Mouse (Mus musculus) right cerebral cortex, postnatal 10 days (tissue): ENCODE data around the gene 1700067K01Rik.

Experiments used
- DNase-seq, 2 experiments: peaks; one replicate each; pipeline ENCODE4 v3.0.0; 2021; ENCODE audit warnings: low spot score in 2 of 2

1700067K01Rik gene

DNA sequence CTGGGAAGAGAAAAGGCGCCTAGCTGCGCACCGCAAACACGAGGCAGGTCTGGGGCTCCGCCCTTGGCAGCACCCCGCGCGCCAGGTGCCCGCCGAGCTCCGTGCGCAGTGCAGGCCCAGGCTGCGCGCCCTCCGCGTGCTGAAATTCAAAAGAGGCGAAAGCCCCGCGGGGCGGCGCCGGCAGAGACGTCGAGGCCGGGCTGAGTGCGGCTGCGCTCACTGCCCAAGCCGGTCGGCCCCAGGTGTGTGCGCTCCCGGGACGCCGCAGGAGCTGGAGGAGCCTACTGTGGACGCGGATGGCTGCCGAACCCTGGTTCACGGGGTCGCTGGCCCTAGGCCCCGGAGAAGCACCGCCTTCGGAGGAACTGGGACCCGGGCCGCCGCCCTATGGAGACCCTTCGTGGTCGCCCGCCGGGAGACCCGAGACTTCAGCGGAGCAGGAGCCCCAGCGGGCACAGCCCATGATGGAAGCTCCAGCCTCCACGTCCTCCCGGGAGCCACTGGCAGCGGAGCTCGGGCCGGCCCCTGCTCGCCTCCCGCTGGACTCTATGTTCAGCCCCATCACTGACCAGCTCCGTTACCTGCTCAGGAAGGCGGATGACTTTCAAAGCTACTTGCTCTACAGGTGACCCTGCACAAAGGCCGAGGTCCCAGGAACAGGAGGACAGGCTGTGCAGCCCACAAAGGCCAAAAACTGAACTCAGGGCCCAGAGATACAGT, at the start of gene 1700067K01Rik:
Gene 1700067K01Rik (plus strand): TSS at position 222 of the 720 bp plus-strand sequence.
- DNase-seq = no peak

- DNase-seq = peak in 1 of 2 experiments; percentile 35
Observed at GRCm38 (mm10) chr8:83954749-83955105, 46.6 kb upstream of the 1700067K01Rik start.

DNA sequence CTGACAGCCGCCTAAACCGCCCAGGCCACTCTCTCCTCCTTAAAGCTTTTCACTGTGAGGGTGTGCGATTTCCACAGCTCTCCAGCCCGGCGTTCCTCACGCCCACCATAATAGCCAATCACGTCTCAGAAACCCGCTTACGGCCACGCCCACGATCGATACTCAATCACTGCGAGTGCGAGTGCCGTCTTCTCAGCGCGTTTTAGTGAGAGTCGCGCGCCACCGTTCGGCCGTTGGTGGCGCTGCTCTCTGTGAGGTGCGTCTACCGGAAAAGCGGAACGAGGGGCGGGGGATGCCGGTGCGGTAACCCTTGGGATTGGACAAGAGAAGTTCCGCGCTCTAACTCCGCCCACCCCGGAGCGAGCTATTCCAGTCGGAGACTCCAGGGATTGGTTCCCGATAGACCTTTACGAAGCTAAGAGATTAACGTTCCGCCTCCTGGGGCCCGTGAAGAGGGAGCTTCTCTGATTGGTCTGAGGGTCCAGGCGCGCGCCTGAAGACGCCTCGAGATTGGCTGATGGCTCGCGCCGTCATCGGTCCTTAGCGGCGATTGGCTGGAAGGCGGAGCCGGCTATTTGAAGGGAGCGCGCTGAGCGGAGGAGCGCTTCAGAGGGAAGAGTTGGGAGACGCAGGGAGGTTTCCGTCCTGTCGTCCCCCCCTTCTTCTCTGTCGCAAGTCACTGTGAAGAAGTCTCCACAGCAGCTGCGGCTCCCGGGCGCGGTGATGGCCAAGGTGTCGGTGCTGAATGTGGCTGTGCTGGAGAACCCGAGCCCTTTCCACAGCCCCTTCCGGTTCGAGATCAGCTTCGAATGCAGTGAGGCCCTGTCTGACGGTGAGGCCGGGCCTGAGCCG, 46.0 kb upstream of the 1700067K01Rik start, which contains the start of the genes Gm10644 and Asf1b:
Gene Gm10644 (minus strand): TSS at position 100 of the 852 bp plus-strand sequence.
Gene Asf1b (plus strand): TSS at position 402 of the 852 bp plus-strand sequence.
- DNase-seq = peak; percentile 99 to 100

DNA sequence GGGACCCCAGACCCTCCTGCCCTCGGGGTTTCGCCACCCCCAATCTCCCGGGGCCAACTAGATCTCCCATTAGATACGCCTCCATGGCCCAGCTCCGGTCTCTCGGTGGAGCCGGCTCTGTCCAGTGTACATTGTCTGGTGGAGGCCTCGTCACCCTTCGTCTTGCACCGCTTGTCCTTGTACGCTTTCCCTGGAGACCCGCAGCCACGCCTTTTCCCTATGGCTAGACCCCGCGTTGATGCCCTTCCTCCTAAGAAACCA, 45.4 kb upstream of the 1700067K01Rik start:
- no peak for DNase-seq

GRCm38 (mm10) chr8:83956789-83957188, 44.5 kb upstream of the 1700067K01Rik start:
- no peak for DNase-seq

GRCm38 (mm10) chr8:83964015-83964765, 37.1 kb upstream of the 1700067K01Rik start:
- DNase-seq = no peak

DNA sequence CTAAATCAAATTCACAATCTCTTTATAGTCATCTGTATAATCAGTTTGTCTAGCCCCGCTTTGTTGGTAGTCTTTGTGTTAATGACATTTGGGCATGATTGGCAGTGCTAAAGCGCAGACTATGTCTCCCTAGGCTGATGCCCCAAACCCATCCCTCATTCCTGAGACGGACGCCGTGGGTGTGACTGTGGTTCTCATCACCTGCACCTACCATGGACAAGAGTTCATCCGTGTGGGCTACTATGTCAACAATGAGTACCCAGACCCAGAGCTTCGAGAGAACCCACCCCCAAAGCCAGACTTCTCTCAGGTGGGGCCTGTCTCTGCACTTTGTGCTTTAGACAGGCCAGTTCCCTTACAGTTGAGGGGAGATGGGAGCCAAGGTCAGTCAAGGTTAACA, 33.6 kb upstream of the 1700067K01Rik start:
- no peak for DNase-seq

DNA sequence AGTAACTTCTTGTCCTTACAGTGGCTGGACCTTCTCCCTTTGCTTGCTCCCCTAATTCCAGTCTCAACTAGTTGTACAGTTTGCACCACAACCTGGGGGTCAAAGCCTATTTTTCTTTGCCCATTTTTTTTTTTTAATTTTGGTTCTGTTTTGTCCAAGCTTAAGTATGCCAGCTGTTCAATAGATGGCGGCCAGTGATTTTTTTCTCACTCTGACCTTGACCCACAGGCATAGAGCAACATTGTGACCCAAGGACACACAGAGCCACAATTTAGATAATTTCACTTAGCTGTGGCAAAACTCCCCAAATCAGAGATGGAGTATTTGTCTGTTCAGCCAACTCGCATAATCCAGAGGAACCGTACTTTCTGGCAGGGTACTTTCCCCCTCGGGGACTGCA, 30.2 kb upstream of the 1700067K01Rik start:
- DNase-seq = no peak

DNA sequence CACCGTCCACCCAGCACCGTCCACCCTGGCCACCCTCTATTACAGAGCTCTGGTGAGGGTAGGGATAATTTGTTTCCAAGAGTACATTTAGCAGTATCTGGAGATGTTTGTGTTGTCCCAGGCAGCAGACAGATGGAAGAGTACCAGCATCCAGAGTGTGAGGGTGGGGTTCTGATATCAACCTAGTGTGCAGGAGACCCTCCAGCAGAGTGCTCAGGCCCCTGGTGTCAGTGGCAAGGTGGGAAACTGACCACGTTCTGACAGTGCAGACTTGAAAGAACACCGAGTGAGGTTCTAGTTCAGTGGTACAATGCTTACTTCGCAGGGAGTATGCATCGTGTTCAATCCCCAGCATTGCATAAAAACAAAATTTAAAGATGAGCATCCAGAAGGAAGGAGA, 29.6 kb upstream of the 1700067K01Rik start:
- DNase-seq = peak in 1 of 2 experiments; percentile 22

GRCm38 (mm10) chr8:83972150-83973120, 28.9 kb upstream of the 1700067K01Rik start, which contains the start of gene Prkaca:
Gene Prkaca (plus strand): TSS chr8:83972993.
- peak; percentile 100 for DNase-seq

DNA sequence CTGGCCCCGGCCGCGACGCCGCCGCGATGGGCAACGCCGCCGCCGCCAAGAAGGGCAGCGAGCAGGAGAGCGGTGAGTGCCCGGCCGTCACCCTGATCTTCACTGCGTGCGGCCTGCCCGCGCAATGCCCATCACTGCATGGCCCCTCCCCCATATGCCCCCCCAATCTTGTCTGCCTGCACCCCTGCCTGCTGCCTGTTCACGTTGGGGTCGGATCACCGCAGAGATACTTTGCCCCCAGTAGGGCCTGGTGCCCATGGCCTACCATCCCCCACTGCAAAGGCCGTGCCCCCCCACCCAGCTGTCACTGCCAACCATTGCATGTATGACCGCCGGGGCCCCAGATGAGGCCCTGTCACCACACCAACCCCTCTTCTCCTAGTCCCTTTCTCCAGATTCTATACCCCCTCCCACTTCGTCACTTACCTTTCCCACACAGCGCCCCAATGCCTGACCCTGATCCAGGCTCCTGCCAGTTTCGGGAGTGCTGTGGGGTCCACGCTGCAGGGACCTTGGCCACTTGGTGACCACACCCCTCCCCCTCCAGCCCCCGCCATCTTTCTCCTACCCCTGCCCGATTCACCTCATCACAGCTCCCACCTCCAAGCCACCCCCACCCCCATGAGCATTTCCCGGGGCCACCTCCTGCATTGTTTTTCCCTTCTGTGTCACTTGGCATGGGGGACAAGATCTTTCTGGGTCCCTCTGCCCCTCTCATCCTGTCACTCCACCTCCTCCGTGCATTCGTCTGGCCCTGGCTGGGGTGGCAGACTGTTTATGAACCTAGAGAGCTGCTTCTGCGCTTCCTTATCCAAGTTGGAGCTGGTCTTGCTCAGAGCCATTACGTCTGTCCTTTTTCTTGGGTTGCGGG, 27.9 kb upstream of the 1700067K01Rik start:
- DNase-seq = peak; percentile 40 to 58

- no peak for DNase-seq
Observed at GRCm38 (mm10) chr8:83974521-83974920, 26.8 kb upstream of the 1700067K01Rik start.

- peak in 1 of 2 experiments; percentile 21 for DNase-seq
Observed at GRCm38 (mm10) chr8:83976101-83976630, 25.1 kb upstream of the 1700067K01Rik start.

- peak in 1 of 2 experiments; percentile 37 for DNase-seq
Observed at GRCm38 (mm10) chr8:83976779-83977350, 24.4 kb upstream of the 1700067K01Rik start.

DNA sequence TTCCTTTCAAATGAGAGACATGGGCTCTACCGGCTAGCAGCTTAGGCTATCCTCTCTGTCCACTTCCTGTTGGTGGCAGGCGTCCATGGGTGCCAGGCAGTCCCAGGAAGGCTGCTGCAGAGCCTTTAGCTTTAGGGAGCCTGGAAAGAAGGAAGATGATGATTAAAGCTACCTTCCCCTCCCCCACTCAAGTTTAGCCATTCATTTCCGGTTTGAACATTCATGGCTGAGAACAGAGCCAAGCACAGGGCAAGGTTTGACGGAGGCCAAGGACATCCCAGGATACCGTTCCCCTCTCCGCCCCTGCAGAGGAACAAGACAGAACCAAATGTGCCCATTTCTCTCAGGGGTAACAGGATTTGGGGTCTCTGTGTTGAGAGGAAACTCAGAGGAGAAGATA, 23.7 kb upstream of the 1700067K01Rik start:
- DNase-seq = peak in 1 of 2 experiments; percentile 25

GRCm38 (mm10) chr8:83978200-83978599, 23.1 kb upstream of the 1700067K01Rik start:
- peak in 1 of 2 experiments; percentile 21 for DNase-seq

DNA sequence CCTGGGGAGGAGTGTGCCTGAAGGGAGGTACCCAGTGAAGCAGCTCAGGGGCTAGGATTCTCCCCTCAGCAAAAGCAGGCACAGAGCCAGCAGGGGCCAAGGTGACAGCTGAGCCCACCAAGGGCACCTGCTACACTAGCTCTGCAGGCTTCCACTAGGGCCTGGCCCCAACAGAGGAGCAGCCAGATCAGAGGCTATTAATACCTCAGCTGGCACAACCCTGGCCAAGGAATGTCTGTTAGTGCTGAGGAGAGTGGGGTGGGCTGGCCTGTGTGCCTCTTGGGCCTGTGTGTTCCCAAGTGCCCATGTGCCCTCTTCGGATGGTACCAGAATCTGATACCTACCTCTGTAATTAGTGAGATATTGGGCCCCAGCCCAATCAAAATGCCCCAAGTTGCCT, 21.1 kb upstream of the 1700067K01Rik start:
- DNase-seq = peak in 1 of 2 experiments; percentile 22

- peak in 1 of 2 experiments; percentile 49 for DNase-seq
Observed at GRCm38 (mm10) chr8:83980845-83981244, 20.5 kb upstream of the 1700067K01Rik start.

DNA sequence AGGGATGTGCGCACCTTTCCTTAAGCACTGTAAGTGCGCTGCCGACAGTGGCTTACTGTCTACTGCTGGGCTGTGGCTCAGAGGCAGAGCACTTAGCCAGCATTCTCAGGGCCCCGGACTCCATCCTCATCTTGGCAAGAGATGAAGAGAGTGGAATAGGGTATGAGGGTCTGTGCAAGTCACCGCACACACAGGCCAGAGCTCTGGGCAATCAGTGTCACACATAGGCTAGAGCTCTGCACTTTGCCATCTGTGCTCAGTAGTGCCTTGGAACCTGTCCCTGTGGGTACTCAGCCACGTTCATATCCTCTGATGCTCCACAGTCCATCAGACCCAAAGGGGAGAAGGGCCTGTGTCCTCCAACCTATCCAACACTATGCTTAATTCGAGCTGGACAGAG, 19.8 kb upstream of the 1700067K01Rik start:
- no peak for DNase-seq
